Mouse (Mus musculus) cerebellum, adult (tissue): ENCODE measurements at regions not wholly inside any gene's neighbourhood (a gene's known extent, or its start where the extent isn't known, plus 50 kb on each side); places are given as distances from the start of the nearest gene placed in this dataset.

Experiments used
- ATAC-seq: cut with Nextera tagmentation; 2 replicates; pipeline ENCODE4 v1.9.2; 2017; ENCODE audit warnings: mild to moderate bottlenecking, moderate library complexity, mixed read lengths; ENCODE audit not compliant: insufficient number of reproducible peaks, low FRiP score, low TSS enrichment

GRCm38 (mm10) chr15:72101730-72102129 is 1732.6 kb upstream of the Gm6569 start:
- no peak for ATAC-seq

DNA sequence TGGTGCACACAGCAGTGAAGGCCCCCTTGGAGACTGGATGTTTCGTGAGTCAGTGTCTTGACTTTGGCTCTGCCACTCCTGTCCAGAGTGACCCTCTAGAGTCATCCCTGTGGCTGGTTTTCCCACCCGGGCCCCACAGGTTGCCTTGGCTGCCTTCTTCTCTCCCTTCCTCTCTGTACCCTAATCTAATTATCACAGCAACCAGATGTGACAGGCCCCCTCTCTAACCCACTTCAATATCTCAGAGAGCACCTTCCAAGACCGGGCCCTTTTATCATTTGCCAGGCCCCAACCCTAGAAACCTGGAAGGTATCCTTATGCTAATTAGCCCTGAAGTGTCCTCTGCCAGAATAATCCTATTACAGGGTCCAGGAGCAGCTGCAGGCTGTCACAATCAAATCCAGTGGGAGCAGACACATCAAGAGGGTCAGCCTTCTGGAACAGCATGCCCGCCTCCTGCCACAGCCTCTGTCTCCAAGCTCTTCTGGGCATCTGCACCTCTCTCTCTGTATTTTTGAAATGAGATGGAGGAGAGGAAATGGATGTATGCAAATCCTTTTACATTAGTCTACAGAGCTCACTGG is 1728.4 kb upstream of the Gm6569 start:
- ATAC-seq, result no peak

DNA sequence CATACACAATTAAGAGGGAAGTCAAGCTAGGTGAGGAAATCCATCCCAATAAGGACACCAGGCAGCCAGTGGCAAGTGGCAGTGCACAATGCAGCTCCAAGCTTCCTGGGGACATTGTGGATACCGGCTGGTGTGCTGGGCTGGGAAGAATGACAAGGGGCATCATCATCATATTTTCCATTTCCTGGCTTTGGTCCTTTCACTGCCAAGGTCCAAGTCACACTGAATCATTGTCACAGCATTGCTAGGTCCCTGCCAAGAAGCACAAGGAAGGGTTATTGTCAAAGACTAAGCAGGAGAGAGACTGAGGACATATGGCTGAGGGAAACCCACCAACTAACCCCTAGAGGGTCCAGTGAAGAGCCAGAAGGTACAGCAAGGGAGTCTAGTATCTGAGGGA is 1723.8 kb upstream of the Gm6569 start:
- ATAC-seq, result peak; percentile 84

DNA sequence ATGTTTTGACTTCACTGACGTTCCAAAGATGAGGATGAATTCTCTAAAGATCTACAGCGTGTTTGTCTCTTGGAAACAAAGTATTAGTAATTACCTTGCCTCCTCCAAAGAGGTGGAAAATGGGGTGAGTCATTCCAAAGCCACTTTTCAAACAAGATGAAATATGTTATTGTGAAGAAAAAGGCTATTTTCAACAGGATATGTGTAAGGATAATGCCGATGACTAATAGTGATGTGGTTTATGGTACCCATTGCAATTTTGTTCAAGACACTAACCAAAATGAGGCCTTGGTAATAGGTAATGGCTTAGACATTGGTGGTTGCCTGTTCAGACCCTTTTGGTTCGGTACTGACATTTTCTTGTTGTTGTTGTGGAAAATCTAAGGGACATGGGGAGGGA is 1717.6 kb upstream of the Gm6569 start:
- no peak for ATAC-seq

DNA sequence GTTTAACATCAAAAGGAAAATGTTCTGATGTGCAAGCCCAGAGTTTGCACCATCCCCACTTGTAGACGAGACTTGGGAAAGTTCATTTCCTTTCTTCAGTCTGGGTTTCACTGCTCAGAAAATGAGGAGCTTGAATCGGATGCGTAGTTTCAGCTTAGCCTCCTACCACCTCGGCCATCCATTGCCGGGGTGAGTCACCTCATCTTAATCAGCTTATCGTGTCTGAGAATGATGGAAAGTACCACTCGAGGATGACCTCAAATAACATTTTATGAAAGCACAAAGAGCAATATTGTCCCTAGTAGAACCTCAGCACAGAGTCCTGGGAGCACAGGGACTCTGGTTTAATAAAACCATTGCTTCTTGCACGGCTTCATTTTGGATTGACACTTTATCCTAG is 1700.1 kb upstream of the Gm6569 start:
- no peak for ATAC-seq

- no peak for ATAC-seq
These were observed 1698.3 kb upstream of the Gm6569 start for GRCm38 (mm10) chr15:72135992-72136617.

GRCm38 (mm10) chr15:72140122-72140521 is 1694.2 kb upstream of the Gm6569 start:
- peak; percentile 52 for ATAC-seq

GRCm38 (mm10) chr15:72150581-72150980 is 1683.8 kb upstream of the Gm6569 start:
- peak; percentile 95 for ATAC-seq

- no peak for ATAC-seq
These were observed 1675.9 kb upstream of the Gm6569 start for GRCm38 (mm10) chr15:72158505-72158904.

GRCm38 (mm10) chr15:72200861-72201260 is 1633.5 kb upstream of the Gm6569 start:
- no peak for ATAC-seq

DNA sequence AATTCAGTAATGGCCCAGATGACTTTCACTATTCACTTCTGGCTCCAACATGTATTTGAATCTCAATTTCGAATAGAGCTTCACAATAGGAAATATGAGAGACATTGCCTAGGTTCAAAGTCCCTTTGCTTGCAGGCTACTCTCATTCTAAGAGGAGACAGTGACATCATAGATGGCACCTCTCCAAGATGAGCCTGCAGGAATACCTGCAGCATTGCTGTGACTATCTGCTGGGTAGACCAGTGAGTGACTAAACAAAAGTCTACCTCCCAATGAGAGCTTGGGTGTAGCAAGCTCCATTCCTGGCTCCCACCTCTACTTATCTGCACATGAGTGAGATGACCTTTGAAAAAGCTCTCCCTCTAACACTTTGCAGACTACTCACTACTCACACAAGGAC is 1632.6 kb upstream of the Gm6569 start:
- no peak for ATAC-seq

DNA sequence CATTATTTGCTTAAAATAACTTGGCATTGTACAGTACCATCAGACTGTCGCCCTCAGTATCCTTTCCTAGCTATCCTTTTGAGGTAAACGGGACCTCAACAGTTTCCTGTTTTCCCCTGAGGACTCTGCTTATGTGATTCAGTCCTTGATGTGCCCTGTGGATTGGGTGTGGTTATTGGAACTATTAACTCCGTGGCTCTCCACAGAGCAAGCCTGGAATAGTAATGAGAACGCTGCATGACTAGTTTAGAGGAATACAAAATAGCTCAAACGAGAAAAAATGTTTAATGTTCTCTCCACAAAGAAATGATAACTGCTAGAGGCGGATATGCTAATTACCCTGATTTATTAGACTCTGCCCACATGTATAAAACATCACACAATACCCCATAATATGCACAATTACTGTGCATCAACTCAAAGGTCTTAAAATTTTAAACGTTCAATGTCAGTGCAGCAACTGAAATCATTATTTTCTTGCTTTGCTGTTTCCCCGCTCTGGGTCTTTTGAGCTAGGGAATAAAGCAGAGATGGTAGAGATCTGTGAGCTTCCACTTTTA is 1629.0 kb upstream of the Gm6569 start:
- no peak for ATAC-seq

GRCm38 (mm10) chr15:72205950-72206349 is 1628.4 kb upstream of the Gm6569 start:
- peak; percentile 85 for ATAC-seq

- no peak for ATAC-seq
These were observed 1626.8 kb upstream of the Gm6569 start for GRCm38 (mm10) chr15:72207589-72207988.

- no peak for ATAC-seq
These were observed 1626.3 kb upstream of the Gm6569 start for GRCm38 (mm10) chr15:72208076-72208475.

DNA sequence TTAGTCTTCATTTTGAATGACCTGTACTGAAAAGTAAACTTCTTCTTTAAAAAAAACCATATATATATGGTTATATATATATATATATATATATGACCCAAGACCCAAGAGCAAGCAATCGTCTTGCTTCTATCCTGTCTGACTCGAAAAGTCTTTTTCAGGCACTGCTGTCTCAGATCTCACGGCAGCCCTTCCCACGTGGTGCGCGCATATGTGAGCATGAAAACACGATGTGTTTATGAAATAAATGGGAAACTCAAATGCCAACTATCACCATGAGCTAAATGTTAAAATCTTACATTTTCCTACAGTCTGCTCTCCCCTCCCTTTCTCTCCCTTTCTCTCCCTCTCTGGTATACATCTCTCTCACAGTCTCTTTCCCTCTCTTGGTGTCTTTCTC is 1625.4 kb upstream of the Gm6569 start:
- no peak for ATAC-seq

DNA sequence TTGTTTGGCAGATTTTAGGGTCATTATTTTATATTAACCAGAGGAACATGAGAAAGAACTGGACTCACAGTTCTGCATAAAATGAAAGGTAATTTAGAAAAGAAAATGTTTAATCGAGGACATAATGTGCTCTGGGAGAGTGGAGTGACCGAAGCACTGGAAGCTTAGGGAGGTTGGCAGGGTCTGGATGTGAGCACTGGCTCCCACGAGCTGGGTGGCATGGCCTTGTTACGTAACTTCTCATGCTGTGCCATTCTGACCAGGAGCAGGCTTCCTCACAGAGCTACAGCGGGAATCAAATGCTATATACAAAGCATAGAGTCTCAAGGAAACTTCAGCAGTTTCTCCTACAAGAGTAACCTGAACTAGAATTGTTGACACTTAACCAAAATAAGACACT is 1616.6 kb upstream of the Gm6569 start:
- ATAC-seq, result no peak

GRCm38 (mm10) chr15:72219985-72220384 is 1614.4 kb upstream of the Gm6569 start:
- ATAC-seq, result no peak

GRCm38 (mm10) chr15:72220786-72221185 is 1613.6 kb upstream of the Gm6569 start:
- ATAC-seq, result no peak

GRCm38 (mm10) chr15:72232355-72232754 is 1602.0 kb upstream of the Gm6569 start:
- ATAC-seq, result no peak

DNA sequence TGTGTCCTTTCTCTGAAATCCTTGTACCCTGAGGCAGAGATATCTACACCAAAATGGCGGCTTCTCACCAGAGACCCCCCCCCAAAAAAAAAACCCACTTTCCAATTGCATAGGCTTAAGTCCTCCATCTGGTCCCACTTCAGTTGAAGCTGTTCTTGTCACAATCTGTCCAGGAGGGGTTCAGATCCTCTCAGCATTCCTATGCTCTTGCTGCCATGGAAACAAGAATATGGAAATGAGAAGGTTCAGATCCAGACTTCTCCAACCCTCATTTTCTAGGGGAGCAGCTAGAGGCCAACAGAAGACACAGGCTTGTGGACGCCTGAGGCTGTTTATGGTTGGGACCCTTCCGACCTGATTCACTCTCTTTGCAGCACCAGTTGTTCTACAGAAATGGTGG is 1569.7 kb upstream of the Gm6569 start:
- ATAC-seq, result no peak

- ATAC-seq, result no peak
These were observed 1550.5 kb upstream of the Gm6569 start for GRCm38 (mm10) chr15:72283846-72284245.
